Mouse (Mus musculus): ENCODE results near the gene Msln. TPM values are rescaled to one million over a fixed set of nuclear protein-coding genes. Genes with fewer than 3 reads are reported as not detected.

The Msln gene
- total and polyA plus RNA-seq, 3 experiments, result not detected

DNA sequence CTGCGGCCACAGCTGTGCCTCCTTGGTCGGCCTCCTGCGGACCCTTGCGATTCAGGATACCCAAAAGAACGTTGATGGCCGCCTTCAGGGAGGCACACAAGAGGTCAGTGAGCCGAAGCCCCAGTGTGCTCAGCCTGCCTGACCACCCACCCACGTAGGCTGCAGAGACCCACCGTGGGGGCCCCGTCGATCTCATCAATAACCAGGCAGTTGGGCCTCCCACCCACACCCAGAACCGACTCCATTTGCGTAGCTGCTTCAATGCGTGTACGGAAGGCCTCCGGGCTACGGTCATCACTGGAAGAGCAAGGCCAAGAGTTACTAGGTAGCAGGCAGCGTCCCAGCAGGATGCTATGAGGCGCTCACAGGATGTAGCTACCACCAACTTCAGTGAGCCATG, 30.7 kb downstream of the Msln start:
- Histone ChIP-seq H3K36me3 (ENCODE audit: control insufficient read depth in 1 of 2, insufficient read depth in 2 of 2, low read length in 2 of 2) (no peaks in the 10 kb centered on the region), H3K79me2 (ENCODE audit: control insufficient read depth, insufficient read depth, low read length, poor library complexity) (peaks cover 8% of the 10 kb centered on the region), H3K27ac (ENCODE audit: control insufficient read depth, low read depth, low read length) (no peak overlapping the region), H3K9me3 (replicated peaks; ENCODE audit: insufficient read depth, low read length) (no peaks in the 10 kb centered on the region), H3K4me3 (ENCODE audit: control insufficient read depth in 1 of 2, insufficient read depth in 1 of 2, low read depth in 2 of 2, low read length in 2 of 2) (no peak overlapping the region), H3K27me3 (ENCODE audit: control insufficient read depth in 1 of 2, insufficient read depth in 2 of 2, low read length in 2 of 2) (no peaks in the 10 kb centered on the region), H3K4me1 (ENCODE audit: control insufficient read depth in 1 of 2, insufficient read depth in 2 of 2, low read length in 2 of 2) (peaks cover 0 to 14% of the 10 kb centered on the region in 2 experiments; a peak in 2 of 4 replicates), H3K9ac (ENCODE audit: control insufficient read depth, low read depth, low read length, poor library complexity, severe bottlenecking) (no peak overlapping the region)
- no peak for DNase-seq (ENCODE audit: low read depth, low spot score)
- TF ChIP-seq EP300 (IDR thresholded peaks at IDR 0.05; ENCODE audit: low read depth in 1 of 2, low read length in 2 of 2) (no peak), BHLHE40 (IDR thresholded peaks at IDR 0.05; ENCODE audit: borderline replicate concordance, low read depth, low read length) (no peak), USF2 (IDR thresholded peaks at IDR 0.05; ENCODE audit: borderline replicate concordance in 1 of 2, insufficient read depth in 1 of 2, low read depth in 1 of 2, low read length in 2 of 2) (no peak), TBP (IDR thresholded peaks at IDR 0.05; ENCODE audit: low read depth, low read length) (no peak), GATA1 (IDR thresholded peaks at IDR 0.05; ENCODE audit: low read depth, low read length) (no peak), MYC (IDR thresholded peaks at IDR 0.05; ENCODE audit: low read depth, low read length) (no peak), MAZ (IDR thresholded peaks at IDR 0.05; ENCODE audit: low read depth, low read length) (no peak), CHD1 (IDR thresholded peaks at IDR 0.05; ENCODE audit: low read depth, low read length) (no peak), HCFC1 (IDR thresholded peaks at IDR 0.05; ENCODE audit: low read depth, low read length) (no peak), RCOR1 (IDR thresholded peaks at IDR 0.05; ENCODE audit: low read depth, low read length) (no peak), SIN3A (IDR thresholded peaks at IDR 0.05; ENCODE audit: low read length) (no peak), ZMIZ1 (IDR thresholded peaks at IDR 0.05; ENCODE audit: low read depth, low read length) (no peak), USF1 (IDR thresholded peaks at IDR 0.05; ENCODE audit: low read depth, low read length) (no peak), GABPA (IDR thresholded peaks at IDR 0.05; ENCODE audit: low read depth, low read length) (no peak), NRF1 (IDR thresholded peaks at IDR 0.05; ENCODE audit: insufficient read depth, low read depth, low read length, poor library complexity, severe bottlenecking) (no peak), NELFE (IDR thresholded peaks at IDR 0.05; ENCODE audit: low read depth, low read length) (no peak), POLR2A (IDR thresholded peaks at IDR 0.05; ENCODE audit: control insufficient read depth in 1 of 2, insufficient read depth in 1 of 2, low read depth in 1 of 2, low read length in 2 of 2, poor library complexity in 1 of 2) (no peak)

DNA sequence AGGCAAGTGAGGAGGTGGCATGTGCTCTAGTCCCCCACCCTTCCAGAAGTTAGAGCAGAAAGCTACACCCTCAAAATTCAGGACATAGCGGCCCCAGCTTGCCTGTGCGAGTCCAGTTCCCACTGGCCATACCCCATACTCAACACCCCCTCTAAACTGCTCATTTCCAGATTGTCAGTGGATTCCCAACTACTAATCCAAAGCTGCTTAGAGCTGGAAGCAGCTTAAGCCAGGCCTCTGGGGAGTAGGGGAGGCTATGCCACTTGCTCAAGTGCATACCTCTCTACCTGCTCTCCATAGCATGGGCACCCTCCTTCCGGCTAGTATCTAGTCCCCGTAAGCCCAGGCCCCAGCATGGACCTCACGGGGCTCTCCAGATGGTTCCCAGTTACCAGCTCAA, 32.7 kb downstream of the Msln start:
- Histone ChIP-seq H3K27me3 (ENCODE audit: control insufficient read depth in 1 of 2, insufficient read depth in 2 of 2, low read length in 2 of 2) (no peaks in the 10 kb centered on the region), H3K79me2 (ENCODE audit: control insufficient read depth, insufficient read depth, low read length, poor library complexity) (peaks cover under 1% of the 10 kb centered on the region), H3K36me3 (ENCODE audit: control insufficient read depth in 1 of 2, insufficient read depth in 2 of 2, low read length in 2 of 2) (no peaks in the 10 kb centered on the region), H3K9me3 (replicated peaks; ENCODE audit: insufficient read depth, low read length) (no peaks in the 10 kb centered on the region), H3K4me3 (ENCODE audit: control insufficient read depth in 1 of 2, insufficient read depth in 1 of 2, low read depth in 2 of 2, low read length in 2 of 2) (no peak overlapping the region), H3K4me1 (ENCODE audit: control insufficient read depth in 1 of 2, insufficient read depth in 2 of 2, low read length in 2 of 2) (peaks cover 0 to 6% of the 10 kb centered on the region in 2 experiments; a peak in 2 of 4 replicates), H3K9ac (ENCODE audit: control insufficient read depth, low read depth, low read length, poor library complexity, severe bottlenecking) (no peak overlapping the region), H3K27ac (ENCODE audit: control insufficient read depth, low read depth, low read length) (no peak overlapping the region)
- TF ChIP-seq CHD1 (IDR thresholded peaks at IDR 0.05; ENCODE audit: low read depth, low read length) (no peak), POLR2AphosphoS2 (IDR thresholded peaks at IDR 0.05; ENCODE audit: low read length) (no peak)
- DNase-seq (ENCODE audit: low read depth, low spot score), result no peak
